Mouse (Mus musculus): ENCODE measurements around the gene Ino80d. TPM values are rescaled to one million over a fixed set of nuclear protein-coding genes. Genes with fewer than 3 reads are reported as not detected.

Gene Ino80d
- total RNA-seq, 4 experiments from 2014 or later = 25.6 to 32.7 (median 28.8) TPM

DNA sequence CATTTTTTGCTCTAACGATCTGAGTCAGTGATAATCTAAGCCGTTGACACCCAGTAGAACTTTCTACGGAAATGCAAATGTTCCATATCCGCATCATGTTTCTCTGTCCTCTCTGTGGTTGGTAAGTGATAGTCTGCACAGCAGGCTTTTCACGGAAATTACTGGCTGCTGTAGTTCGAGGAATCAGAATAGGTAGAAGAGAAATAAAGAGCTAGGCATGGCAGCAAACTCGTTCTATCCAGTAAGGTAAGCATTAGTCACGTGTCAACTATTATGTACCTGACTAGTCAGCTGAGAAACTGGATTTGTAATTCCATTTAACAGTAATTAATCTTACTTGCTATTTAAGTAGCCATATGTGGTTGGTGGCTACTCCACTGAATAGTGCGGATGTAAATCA is 197.9 kb downstream of the Ino80d start:
- no peak for DNase-seq (ENCODE audit: low spot score in 2 of 2)

DNA sequence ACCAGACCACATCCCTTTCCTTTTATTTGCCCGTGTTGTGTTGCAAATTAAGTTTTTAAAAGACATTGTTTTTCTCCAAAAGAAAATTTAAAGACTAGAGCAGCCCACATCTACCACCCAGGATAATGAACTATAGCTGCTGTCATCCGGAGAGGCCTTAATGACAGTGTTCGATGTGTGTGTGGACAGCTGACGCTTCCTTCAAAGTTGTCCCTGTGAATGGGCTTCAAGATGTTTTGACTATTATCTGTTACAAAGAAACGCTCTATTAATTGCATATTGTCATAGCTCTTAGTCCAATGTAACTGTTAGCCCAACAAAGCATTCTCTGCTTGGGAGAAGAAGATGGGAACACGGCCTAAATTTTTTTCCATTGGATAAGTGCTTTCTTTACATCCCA is 200.0 kb downstream of the Ino80d start:
- no peak for DNase-seq (ENCODE audit: low spot score in 2 of 2)

GRCm38 (mm10) chr1:62911426-62911825 is 203.0 kb downstream of the Ino80d start:
- no peak for DNase-seq (ENCODE audit: low spot score in 2 of 2)

GRCm38 (mm10) chr1:62909126-62909525 is 205.3 kb downstream of the Ino80d start:
- no peak for DNase-seq (ENCODE audit: low spot score in 2 of 2)

DNA sequence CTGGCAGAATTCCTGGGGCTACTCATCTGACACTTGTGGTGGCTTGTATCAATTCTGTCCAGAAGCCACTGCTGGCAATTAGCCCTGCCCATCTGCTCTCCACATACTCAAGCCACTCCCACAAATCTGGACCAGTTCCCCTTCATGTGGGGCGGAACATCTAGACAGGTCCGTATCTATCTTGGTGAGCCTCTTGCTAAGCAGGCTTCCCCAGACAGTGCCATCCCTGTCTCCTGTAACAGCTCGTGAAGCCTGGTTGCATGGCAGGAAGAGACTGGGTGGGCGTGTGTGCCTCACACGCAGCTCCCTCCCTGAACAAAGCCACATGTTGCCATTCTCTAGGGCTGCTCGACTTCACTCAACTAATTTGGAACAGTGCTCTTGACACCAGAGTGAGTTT is 206.0 kb downstream of the Ino80d start:
- DNase-seq (ENCODE audit: low spot score in 2 of 2) = peak in 1 of 2 experiments; percentile 81

Small RNA genes lying within 50 kb of the gene (microRNA-seq; reads per million reads assigned to microRNA genes)
- gene Gm24557 (0 reads per million in 2 experiments), gene Gm44468 (0 reads per million in 2 experiments)

Other genes starting within 250 kb of the Ino80d start
- gene Eef1b2, start 62.2 kb upstream of the Ino80d start, total RNA-seq (2022) = 100 to 1,000 TPM; 322 to 416 (median 378) TPM
- 100 to 1,000 TPM; 160 to 177 (median 163) TPM for gene Ndufs1, start 62.2 kb upstream of the Ino80d start, total RNA-seq (2022)
- under 1 TPM; 0.25 to 0.87 (median 0.72) TPM for gene Gpr1, start 99.9 kb upstream of the Ino80d start, total RNA-seq (2022)
- 10 to 100 TPM; 14.6 to 17.2 (median 16.0) TPM for gene Zdbf2, start 158.6 kb upstream of the Ino80d start, total RNA-seq (2022)